Mouse (Mus musculus) lung, embryonic 14.5 days (tissue): ENCODE data around the gene Mapkapk2. TPM values are rescaled to one million over a fixed set of nuclear protein-coding genes. Genes with fewer than 3 reads are reported as not detected.

Source experiments
- ATAC-seq: fragments of 200-750 bp; cut with Nextera tagmentation; 2 replicates; pipeline ENCODE4 v1.8.0; 2017; ENCODE audit warnings: mild to moderate bottlenecking, moderate TSS enrichment, moderate library complexity; ENCODE audit not compliant: insufficient read depth
- DNase-seq: peaks from one replicate; pipeline ENCODE4 v3.0.0-alpha.2; 2015
- H3K27ac ChIP-seq: fragments of 300-500 bp; sonication (generic); 2 replicates; pipeline ENCODE4 v1.5.1; 2014; ENCODE audit warnings: low read depth, mild to moderate bottlenecking, moderate library complexity
- H3K27me3 ChIP-seq: fragments of 300-500 bp; sonication (generic); 2 replicates; pipeline ENCODE4 v1.6.1; 2014; ENCODE audit warnings: low read length, control low read depth; ENCODE audit not compliant: insufficient read depth
- H3K36me3 ChIP-seq: fragments of 300-500 bp; sonication (generic); 2 replicates; pipeline ENCODE4 v1.6.1; 2014; ENCODE audit warnings: control low read depth; ENCODE audit not compliant: insufficient read depth
- H3K4me1 ChIP-seq: fragments of 300-500 bp; sonication (generic); 2 replicates; pipeline ENCODE4 v1.6.1; 2014; ENCODE audit warnings: antibody characterized with exemption, control low read depth; ENCODE audit not compliant: insufficient read depth
- H3K4me2 ChIP-seq: fragments of 300-500 bp; sonication (generic); 2 replicates; pipeline ENCODE4 v1.6.1; 2014; ENCODE audit warnings: mild to moderate bottlenecking
- H3K4me3 ChIP-seq: fragments of 300-500 bp; sonication (generic); 2 replicates; pipeline ENCODE4 v1.5.1; 2014; ENCODE audit warnings: low read depth, low read length
- H3K9ac ChIP-seq: fragments of 300-500 bp; sonication (generic); 2 replicates; pipeline ENCODE4 v1.6.1; 2014
- H3K9me3 ChIP-seq: fragments of 300-500 bp; sonication (generic); 2 replicates; pipeline ENCODE4 v1.6.1; 2016; ENCODE audit warnings: low read depth, low read length, control low read depth
- CTCF ChIP-seq: IDR thresholded peaks from 2 replicates; pipeline ENCODE4 v1.5.1; 2016; ENCODE audit warnings: antibody characterized with exemption, low read depth
- WGBS: fragments of 180-500 bp; shearing (Covaris S2); extraction: QIAGEN DNeasy Blood & Tissue Kit; methylation state at CpG from one replicate; pipeline ENCODE4 v1.1.7; 2014; 5-methylcytosine and 5-hydroxymethylcytosine counted together
- polyA plus RNA-seq: library from polyadenylated mRNA; unstranded; fragments of >200 nt; fragmentation: Nextera tagmentation; extraction: Ambion mirVana; gene quantifications from 2 replicates; pipeline ENCODE4 v1.2.1, GENCODE M21; 2014

Gene Mapkapk2
- polyA plus RNA-seq, 1 experiment from 2014 or later: 72.3 TPM

DNA sequence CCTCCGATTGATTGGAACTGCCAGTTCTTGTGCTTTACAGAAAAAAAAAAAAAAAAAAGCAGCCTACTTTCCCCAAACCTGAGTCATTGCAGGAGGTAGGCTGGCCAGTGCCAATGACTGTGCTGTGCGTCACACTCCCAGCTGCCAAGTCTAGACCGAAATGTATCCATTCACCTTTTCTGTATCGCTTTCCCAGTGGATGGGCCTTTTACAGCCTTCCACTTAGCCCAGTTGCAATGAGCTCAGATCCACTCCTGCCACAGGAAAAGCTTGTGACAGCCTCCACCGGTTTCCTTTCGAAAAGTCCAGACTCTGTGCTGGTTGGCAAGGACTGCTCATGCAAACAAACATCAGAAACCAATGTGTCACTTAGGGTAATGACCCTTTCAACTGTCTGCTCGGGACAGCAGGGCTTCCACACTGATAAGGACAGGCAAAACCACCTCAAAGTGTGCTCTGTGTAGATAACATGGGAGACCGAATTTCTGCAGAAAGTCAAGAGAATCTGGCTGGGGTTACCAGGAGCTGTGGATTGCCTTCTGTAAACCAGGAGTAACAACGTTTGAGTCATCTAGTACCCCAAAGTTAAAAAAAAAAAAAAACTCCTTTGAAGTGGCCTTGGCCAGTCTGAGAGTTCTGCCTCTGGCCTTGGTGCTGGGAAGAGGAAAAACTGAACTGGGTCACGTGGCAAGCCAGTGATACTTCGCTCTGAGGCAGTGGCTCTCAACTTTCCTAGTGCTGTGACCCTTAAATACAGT, 28.5 kb upstream of the Mapkapk2 start:
- H3K9ac ChIP-seq: no peak overlapping the region
- no peak overlapping the region for H3K4me3 ChIP-seq
- WGBS: 42% methylated on average over 11 of the region's 11 CpGs
- no peaks in the 10 kb centered on the region for H3K27me3 ChIP-seq
- H3K4me2 ChIP-seq: 0 out of 2 replicates have a peak overlapping the region, but pooled peaks have one; percentile 7
- peak overlapping the region; percentile 30; the same call in 1 of the 2 replicates for H3K27ac ChIP-seq
- TF ChIP-seq CTCF: no peak
- ATAC-seq (peak; percentile 63; the same call in 1 of the 2 replicates), DNase-seq (no peak)
- H3K36me3 ChIP-seq: peaks cover 19% of the 10 kb centered on the region; the same call in 1 of the 2 replicates
- H3K9me3 ChIP-seq: no peaks in the 10 kb centered on the region
- H3K4me1 ChIP-seq: no peaks in the 10 kb centered on the region

DNA sequence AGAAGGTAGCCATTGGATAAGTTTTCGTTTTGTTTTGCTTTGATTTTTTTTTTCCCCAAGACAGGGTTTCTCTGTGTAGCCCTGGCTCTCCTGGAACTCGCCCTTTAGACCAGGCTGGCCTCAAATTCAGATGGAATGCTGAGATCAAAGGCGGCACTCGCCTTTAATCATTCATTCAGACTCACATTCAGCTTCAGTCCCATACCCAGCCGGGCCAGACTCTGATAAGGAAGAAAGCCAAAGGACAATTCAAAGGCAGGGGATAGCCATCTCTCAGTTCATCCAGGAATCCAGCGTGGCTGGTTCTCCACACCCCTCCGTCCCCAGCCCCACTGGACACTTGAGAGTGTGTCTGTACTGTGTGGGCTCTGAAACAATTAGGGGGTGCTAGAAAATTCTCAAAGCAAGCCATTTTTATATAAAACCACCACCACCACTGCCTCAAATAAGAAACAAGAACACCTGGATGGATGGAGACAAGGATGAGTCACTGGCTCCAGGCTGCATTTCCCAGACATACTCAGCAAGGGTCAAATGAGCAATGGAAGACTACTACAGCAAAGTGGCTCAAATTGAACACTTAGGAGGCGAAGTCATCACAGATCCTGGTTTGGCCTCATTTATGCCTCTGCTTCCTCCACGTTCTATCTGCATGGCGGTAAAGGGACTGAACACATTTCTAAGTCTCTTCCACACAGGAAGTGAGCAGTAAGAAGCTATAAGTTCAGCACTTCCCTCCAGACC, 26.1 kb upstream of the Mapkapk2 start:
- Histone ChIP-seq H3K9ac (no peak overlapping the region), H3K27me3 (no peaks in the 10 kb centered on the region), H3K36me3 (0 out of 2 replicates have a peak, but pooled peaks cover 8% of the 10 kb centered on the region), H3K27ac (no peak overlapping the region), H3K4me3 (no peak overlapping the region), H3K4me1 (no peaks in the 10 kb centered on the region), H3K4me2 (no peak overlapping the region), H3K9me3 (no peaks in the 10 kb centered on the region)
- ATAC-seq (no peak), DNase-seq (no peak)
- WGBS: 46% methylated on average over 10 of the region's 10 CpGs
- no peak for TF ChIP-seq CTCF

DNA sequence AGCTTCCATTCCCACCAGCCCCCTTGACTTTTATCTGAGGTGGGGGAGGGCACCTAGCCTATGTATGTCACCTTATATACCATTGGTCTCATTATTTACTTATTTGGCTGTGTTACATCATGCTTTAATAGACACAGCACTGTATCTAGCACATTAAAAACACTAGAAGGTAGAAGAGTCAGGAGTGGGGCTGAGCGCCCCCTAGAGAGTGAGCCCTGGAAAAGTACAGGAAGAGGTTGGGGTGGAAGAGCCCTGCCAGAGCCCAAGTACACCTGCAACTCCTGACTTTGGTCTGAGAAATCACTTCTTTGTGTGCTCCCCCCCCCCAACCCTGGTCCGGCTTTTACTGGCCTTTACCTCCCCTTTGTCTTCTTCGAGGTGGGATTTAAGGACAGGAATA, 24.4 kb upstream of the Mapkapk2 start:
- H3K4me2 ChIP-seq: no peak overlapping the region
- H3K27ac ChIP-seq: no peak overlapping the region
- no peak overlapping the region for H3K9ac ChIP-seq
- no peaks in the 10 kb centered on the region for H3K9me3 ChIP-seq
- no peaks in the 10 kb centered on the region for H3K4me1 ChIP-seq
- no peaks in the 10 kb centered on the region for H3K36me3 ChIP-seq
- no peaks in the 10 kb centered on the region for H3K27me3 ChIP-seq
- DNase-seq (no peak), ATAC-seq (no peak)
- no peak overlapping the region for H3K4me3 ChIP-seq
- peak; percentile 37 for TF ChIP-seq CTCF
- 42% methylated on average over 3 of the region's 3 CpGs for WGBS

DNA sequence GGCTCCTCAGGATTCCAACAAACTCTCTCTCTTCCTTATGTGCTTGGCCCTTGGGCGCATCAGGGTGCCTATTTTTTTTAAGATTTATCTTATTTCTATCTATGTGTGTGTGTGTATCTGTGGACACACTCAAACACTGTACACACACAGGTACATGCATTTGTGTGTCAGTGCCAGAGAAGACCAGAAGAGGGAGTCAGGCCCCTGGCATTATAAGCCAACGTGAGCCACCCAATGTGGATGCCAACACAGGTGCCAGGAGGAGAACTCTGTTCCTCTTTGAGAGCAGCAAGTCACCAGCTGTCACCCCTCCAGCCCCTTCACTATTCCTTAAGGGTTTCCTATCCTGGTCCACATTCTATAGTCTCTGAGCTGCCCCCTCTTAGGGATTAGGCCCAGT, 21.4 kb upstream of the Mapkapk2 start:
- Histone ChIP-seq H3K27ac (no peak overlapping the region), H3K4me2 (no peak overlapping the region), H3K4me3 (no peak overlapping the region), H3K9me3 (no peaks in the 10 kb centered on the region), H3K36me3 (no peaks in the 10 kb centered on the region), H3K27me3 (no peaks in the 10 kb centered on the region), H3K9ac (no peak overlapping the region), H3K4me1 (no peaks in the 10 kb centered on the region)
- DNase-seq (no peak), ATAC-seq (no peak; the same call in 1 of the 2 replicates)
- WGBS: 58% methylated on average over 2 of the region's 2 CpGs
- peak; percentile 58 for TF ChIP-seq CTCF

DNA sequence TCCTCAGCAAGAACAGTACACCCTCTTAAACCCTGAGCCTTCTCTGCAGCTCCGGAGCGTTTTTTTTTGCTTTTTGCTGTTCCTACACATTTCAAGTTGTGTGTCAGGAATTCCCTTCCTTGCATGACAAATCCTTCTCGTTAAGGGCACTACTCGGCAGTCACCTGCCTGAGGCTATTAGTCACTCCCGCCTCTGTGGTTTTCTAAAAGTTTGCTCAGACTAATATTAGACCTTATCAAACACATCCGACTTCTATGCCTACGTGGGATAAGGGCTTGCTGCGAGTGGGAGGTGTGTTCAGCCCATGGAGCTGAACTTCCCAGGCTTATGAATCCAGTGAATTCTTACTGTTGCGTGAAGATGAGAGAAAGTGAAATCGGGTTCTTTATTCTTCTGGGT, 20.9 kb upstream of the Mapkapk2 start:
- Histone ChIP-seq H3K4me1 (no peaks in the 10 kb centered on the region), H3K4me3 (no peak overlapping the region), H3K9ac (no peak overlapping the region), H3K27me3 (no peaks in the 10 kb centered on the region), H3K9me3 (no peaks in the 10 kb centered on the region), H3K4me2 (no peak overlapping the region), H3K27ac (no peak overlapping the region), H3K36me3 (no peaks in the 10 kb centered on the region)
- no peak for TF ChIP-seq CTCF
- ATAC-seq (no peak), DNase-seq (peak; percentile 28)
- WGBS: 34% methylated on average over 10 of the region's 10 CpGs

DNA sequence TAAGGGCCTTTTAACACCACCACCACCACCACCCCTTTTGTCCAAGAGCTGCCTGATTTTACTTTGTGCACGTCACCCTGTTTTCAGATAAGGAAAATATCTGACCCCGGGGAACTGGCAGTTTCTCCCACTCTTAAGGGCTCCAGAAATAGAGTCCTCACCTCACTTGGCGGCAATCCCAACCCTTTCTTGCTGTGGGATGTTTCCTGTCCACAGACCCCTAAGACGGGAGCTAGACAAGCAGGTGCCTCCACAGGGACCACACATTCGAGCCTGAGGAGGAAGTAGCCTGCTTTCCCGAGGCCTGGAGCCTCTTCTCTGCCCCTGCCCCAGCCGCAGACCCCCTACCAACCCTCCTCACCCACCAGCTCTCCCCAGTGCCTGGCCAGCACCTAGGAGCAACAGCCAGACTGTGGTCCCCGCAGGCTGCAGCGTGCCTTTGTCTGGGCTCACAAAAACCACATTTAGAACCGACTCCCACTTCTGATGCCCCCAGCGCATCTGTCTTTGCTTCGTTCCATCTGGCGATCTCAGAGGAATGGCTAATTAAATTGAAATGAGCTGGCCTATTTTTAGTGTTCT, 18.9 kb upstream of the Mapkapk2 start:
- Histone ChIP-seq H3K36me3 (no peaks in the 10 kb centered on the region), H3K4me1 (no peaks in the 10 kb centered on the region), H3K9ac (no peak overlapping the region), H3K27me3 (no peaks in the 10 kb centered on the region), H3K4me2 (no peak overlapping the region), H3K9me3 (no peaks in the 10 kb centered on the region), H3K4me3 (no peak overlapping the region), H3K27ac (no peak overlapping the region; the same call in 1 of the 2 replicates)
- 63% methylated on average over 13 of the region's 13 CpGs for WGBS
- DNase-seq (peak; percentile 26), ATAC-seq (no peak)
- no peak for TF ChIP-seq CTCF

DNA sequence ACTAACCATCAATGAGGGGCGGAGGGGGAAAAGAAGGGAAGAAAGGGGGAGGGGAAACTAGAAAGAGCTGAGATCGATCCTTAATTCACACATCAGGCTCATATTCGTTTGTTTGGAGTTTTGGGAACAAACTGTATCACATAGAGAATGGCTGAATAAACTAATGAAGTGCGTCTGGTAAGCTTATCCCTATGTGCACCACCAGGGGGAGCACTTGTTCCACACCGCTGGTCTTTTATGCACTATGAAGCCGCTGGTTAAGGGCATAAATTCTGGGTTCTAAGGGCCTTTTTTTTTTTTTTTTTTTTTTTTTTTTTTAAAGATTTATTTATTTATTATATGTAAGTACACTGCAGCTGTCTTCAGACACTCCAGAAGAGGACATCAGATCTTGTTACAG, 18.3 kb upstream of the Mapkapk2 start:
- Histone ChIP-seq H3K36me3 (no peaks in the 10 kb centered on the region), H3K27ac (no peak overlapping the region), H3K9me3 (no peaks in the 10 kb centered on the region), H3K4me1 (no peaks in the 10 kb centered on the region), H3K27me3 (no peaks in the 10 kb centered on the region), H3K4me2 (no peak overlapping the region), H3K9ac (no peak overlapping the region), H3K4me3 (no peak overlapping the region)
- ATAC-seq (peak; percentile 40; the same call in 1 of the 2 replicates), DNase-seq (peak; percentile 91)
- TF ChIP-seq CTCF: peak; percentile 89
- WGBS: 11% methylated on average over 6 of the region's 6 CpGs
